In the genomic region with DNA sequence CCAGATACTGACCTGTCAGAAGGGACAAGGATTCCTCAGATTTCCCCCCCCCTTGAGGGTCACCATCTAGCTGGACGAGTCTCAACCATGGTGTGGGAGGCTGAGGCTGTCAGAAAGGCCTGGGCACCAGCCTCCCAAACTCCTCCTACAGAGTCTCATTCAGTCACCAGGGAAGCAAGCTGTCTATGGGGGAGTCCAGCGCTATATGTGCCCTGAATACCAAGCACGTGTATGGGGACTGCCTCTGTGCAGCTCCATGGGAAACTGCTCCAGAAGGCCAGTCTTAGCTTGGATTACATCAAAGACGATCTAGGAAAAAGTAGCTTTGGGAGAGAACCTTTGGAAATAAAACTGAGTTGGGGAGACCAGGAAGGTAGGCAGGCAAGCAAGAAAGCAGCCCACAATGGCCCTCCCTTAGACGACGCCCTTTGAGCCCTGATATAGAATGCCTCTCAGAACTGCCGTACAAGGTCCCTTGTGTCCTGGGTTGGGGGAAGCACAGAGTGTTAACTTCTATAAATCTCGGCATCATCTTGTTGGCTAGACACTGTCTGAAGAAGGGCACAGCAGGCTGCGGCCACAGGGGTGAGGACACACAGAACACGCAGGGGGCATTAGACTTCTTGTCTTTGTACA, we compare ENCODE assay signal across 10 mouse cellular contexts. TPM values are rescaled to one million over a fixed set of nuclear protein-coding genes. Genes with fewer than 3 reads are reported as not detected.
A peak's percentile ranks its signal among the peaks of the same experiment; 100 is the strongest.
DNase-seq lines count a peak whose midpoint lies in the region; ATAC-seq lines count a peak whose summit lies in the region.
"Had no signal": no experiment of that assay in that cellular context is flagged by ENCODE, and none has a peak within 500 bp of the region (broad histone marks: within the 10 kb centered on the region; RNA-seq: fewer than 3 reads in every experiment).

No protein-coding gene starts in this region.

- ATAC-seq in heart, embryonic 16.5 days (replicated peaks; ENCODE audit: extremely low read depth, insufficient read depth, low FRiP score), result no peak
- peak; percentile 18; the same call in 1 of the 2 replicates for ATAC-seq in forebrain, embryonic 16.5 days
- ATAC-seq in intestine, embryonic 16.5 days, result peak; percentile 77
- ATAC-seq in neural tube, embryonic 13.5 days (ENCODE audit: low read depth), result no peak

- no peaks in the 10 kb centered on the region for H3K9me3 ChIP-seq in heart, embryonic 16.5 days (replicated peaks; ENCODE audit: control insufficient read depth, low read length)
- no peaks in the 10 kb centered on the region for H3K9me3 ChIP-seq in forebrain, embryonic 16.5 days (ENCODE audit: control insufficient read depth, low read length)
- no peaks in the 10 kb centered on the region for H3K9me3 ChIP-seq in intestine, embryonic 16.5 days (ENCODE audit: control insufficient read depth, low read length)
- H3K9me3 ChIP-seq in neural tube, embryonic 13.5 days, result no peaks in the 10 kb centered on the region

- no peaks in the 10 kb centered on the region for H3K36me3 ChIP-seq in heart, embryonic 16.5 days (ENCODE audit: control insufficient read depth, insufficient read depth)
- no peaks in the 10 kb centered on the region for H3K36me3 ChIP-seq in forebrain, embryonic 16.5 days (ENCODE audit: control insufficient read depth, insufficient read depth)
- H3K36me3 ChIP-seq in intestine, embryonic 16.5 days (ENCODE audit: control insufficient read depth, insufficient read depth, low read length), result no peaks in the 10 kb centered on the region
- H3K36me3 ChIP-seq in neural tube, embryonic 13.5 days, result no peaks in the 10 kb centered on the region

- DNase-seq in heart, postnatal 4 days, result no peak
- DNase-seq in cerebellum, adult 18-20 months, result no peak
- no peak for DNase-seq in urinary bladder, adult 2 months (ENCODE audit: low spot score)
- DNase-seq: cerebellum, postnatal 36 days; heart, postnatal 10 days; lung, embryonic 14.5 days had no signal

- 66% methylated on average over 10 of the region's 10 CpGs for WGBS in heart, embryonic 16.5 days
- 58% methylated on average over 10 of the region's 10 CpGs for WGBS in forebrain, embryonic 16.5 days
- WGBS in intestine, embryonic 16.5 days, result 61% methylated on average over 10 of the region's 10 CpGs
- 17% methylated on average over 10 of the region's 10 CpGs for WGBS in neural tube, embryonic 13.5 days

- peaks cover 49% of the 10 kb centered on the region for H3K4me1 ChIP-seq in heart, embryonic 16.5 days (ENCODE audit: control insufficient read depth, insufficient read depth, low read length)
- H3K4me1 ChIP-seq in forebrain, embryonic 16.5 days (replicated peaks; ENCODE audit: control insufficient read depth, insufficient read depth, low read length), result peaks cover 37% of the 10 kb centered on the region
- peaks cover 46% of the 10 kb centered on the region for H3K4me1 ChIP-seq in intestine, embryonic 16.5 days (ENCODE audit: control insufficient read depth, insufficient read depth, low read length)
- peaks cover 89% of the 10 kb centered on the region for H3K4me1 ChIP-seq in neural tube, embryonic 13.5 days (replicated peaks)

- H3K27me3 ChIP-seq in heart, embryonic 16.5 days (ENCODE audit: control insufficient read depth, insufficient read depth, low read length), result no peaks in the 10 kb centered on the region
- no peaks in the 10 kb centered on the region for H3K27me3 ChIP-seq in forebrain, embryonic 16.5 days (replicated peaks; ENCODE audit: control insufficient read depth, insufficient read depth, low read length)
- H3K27me3 ChIP-seq in intestine, embryonic 16.5 days (replicated peaks; ENCODE audit: control insufficient read depth, insufficient read depth, low read length), result no peaks in the 10 kb centered on the region
- H3K27me3 ChIP-seq in neural tube, embryonic 13.5 days, result no peaks in the 10 kb centered on the region

- no peak overlapping the region for H3K9ac ChIP-seq in heart, embryonic 16.5 days (ENCODE audit: low read length)
- H3K9ac ChIP-seq in forebrain, embryonic 16.5 days (replicated peaks; ENCODE audit: low read depth, low read length), result no peak overlapping the region
- H3K9ac ChIP-seq in intestine, embryonic 16.5 days (ENCODE audit: low read depth, low read length), result no peak overlapping the region
- no peak overlapping the region; the same call in 1 of the 2 replicates for H3K9ac ChIP-seq in neural tube, embryonic 13.5 days
- H3K9ac ChIP-seq: lung, embryonic 14.5 days had no signal

- peak overlapping the region; percentile 83 for H3K27ac ChIP-seq in heart, embryonic 16.5 days (ENCODE audit: low read length)
- H3K27ac ChIP-seq in forebrain, embryonic 16.5 days (ENCODE audit: low read length), result no peak overlapping the region
- H3K27ac ChIP-seq in intestine, embryonic 16.5 days (ENCODE audit: low read length), result peak overlapping the region; percentile 69
- peak overlapping the region; percentile 86 for H3K27ac ChIP-seq in neural tube, embryonic 13.5 days (replicated peaks)

- H3K4me2 ChIP-seq in heart, embryonic 16.5 days (ENCODE audit: low read depth, low read length), result no peak overlapping the region
- no peak overlapping the region for H3K4me2 ChIP-seq in forebrain, embryonic 16.5 days (ENCODE audit: low read length)
- H3K4me2 ChIP-seq in intestine, embryonic 16.5 days (ENCODE audit: low read depth, low read length), result no peak overlapping the region
- H3K4me2 ChIP-seq in neural tube, embryonic 13.5 days, result no peak overlapping the region
- H3K4me2 ChIP-seq: lung, embryonic 14.5 days had no signal

- H3K4me3 ChIP-seq in heart, embryonic 16.5 days (ENCODE audit: low read length), result no peak overlapping the region
- H3K4me3 ChIP-seq in forebrain, embryonic 16.5 days (replicated peaks; ENCODE audit: low read length), result no peak overlapping the region
- no peak overlapping the region for H3K4me3 ChIP-seq in intestine, embryonic 16.5 days (ENCODE audit: low read length)
- no peak overlapping the region for H3K4me3 ChIP-seq in neural tube, embryonic 13.5 days

RNA-seq across cellular contexts. Expression of a gene that starts 40.4 kb away (rescaled TPM):
- 53.2 and 53.7 TPM in 2 replicates for polyA plus RNA-seq in heart, embryonic 16.5 days (2015; fragmentation: Nextera tagmentation; extraction: Ambion mirVana)
- total RNA-seq in heart, postnatal 4 days (2021), result 10 to 100 TPM; 30.4 to 34.6 TPM
- 20.9 and 23.4 TPM in 2 replicates for polyA plus RNA-seq in forebrain, embryonic 16.5 days (2015; fragmentation: Nextera tagmentation; extraction: Ambion mirVana)
- 28.7 and 34.0 TPM in 2 replicates for polyA plus RNA-seq in intestine, embryonic 16.5 days (2015; fragmentation: Nextera tagmentation; extraction: Ambion mirVana)
- 59.6 and 62.4 TPM in 2 replicates for polyA plus RNA-seq in neural tube, embryonic 13.5 days (2015; fragmentation: Nextera tagmentation; extraction: Ambion mirVana)
- 0.41 and 0.60 TPM in 2 replicates for polyA plus RNA-seq in urinary bladder, adult 2 months (2012; rRNA removed)

Comparison
In these comparisons a context has a peak if more than half of its experiments do, and no peak if none do; other contexts are left out.
1. ATAC-seq: peak in forebrain, embryonic 16.5 days (single experiment) and intestine, embryonic 16.5 days (single experiment); none in heart, embryonic 16.5 days (single experiment) and neural tube, embryonic 13.5 days (single experiment).
2. RNA of a gene that starts 40.4 kb away (polyA plus RNA-seq): 59.6 to 62.4 TPM in neural tube, embryonic 13.5 days, 53.2 to 53.7 TPM in heart, embryonic 16.5 days, 28.7 to 34.0 TPM in intestine, embryonic 16.5 days and 20.9 to 23.4 TPM in forebrain, embryonic 16.5 days; 0.41 to 0.60 TPM in urinary bladder, adult 2 months; every median in the first group is over 10 times any median in the second.